Mouse (Mus musculus) testis, adult 2 months (tissue): ENCODE results near the gene Tnpo1. TPM values are rescaled to one million over a fixed set of nuclear protein-coding genes. Genes with fewer than 3 reads are reported as not detected.
A peak's percentile ranks its signal among the peaks of the same experiment; 100 is the strongest.

ENCODE experiments used
- H3K27ac ChIP-seq: fragments of 200-500 bp; 2 replicates; pipeline ENCODE4 v1.5.1; 2012; ENCODE audit warnings: low read depth, low read length; ENCODE audit not compliant: control insufficient read depth, insufficient read depth
- H3K27me3 ChIP-seq: fragments of 200-500 bp; 2 replicates; pipeline ENCODE4 v1.6.1; 2012; ENCODE audit warnings: mild to moderate bottlenecking, low read length, moderate library complexity; ENCODE audit not compliant: control insufficient read depth, insufficient read depth
- H3K36me3 ChIP-seq: fragments of 200-500 bp; 2 replicates; pipeline ENCODE4 v1.6.1; 2012; ENCODE audit warnings: mild to moderate bottlenecking, low read length; ENCODE audit not compliant: control insufficient read depth, insufficient read depth
- H3K4me1 ChIP-seq: fragments of 200-500 bp; 2 replicates; pipeline ENCODE4 v1.6.1; 2012; ENCODE audit warnings: low read length; ENCODE audit not compliant: control insufficient read depth, insufficient read depth
- H3K4me3 ChIP-seq: fragments of 200-500 bp; 2 replicates; pipeline ENCODE4 v1.5.1; 2012; ENCODE audit warnings: low read depth, mild to moderate bottlenecking, low read length, moderate library complexity, mixed read lengths; ENCODE audit not compliant: control insufficient read depth
- CTCF ChIP-seq: fragments of 200-500 bp; IDR thresholded peaks from 2 replicates; pipeline ENCODE4 v1.5.1; 2012; ENCODE audit warnings: low read depth, mild to moderate bottlenecking, inconsistent platforms, low read length, moderate library complexity; ENCODE audit not compliant: control insufficient read depth, insufficient read depth, insufficient replicate concordance
- POLR2A ChIP-seq: fragments of 200-500 bp; IDR thresholded peaks from 2 replicates; pipeline ENCODE4 v1.6.1; 2012; ENCODE audit warnings: low read depth, mild to moderate bottlenecking, inconsistent platforms, low read length, moderate library complexity; ENCODE audit not compliant: control insufficient read depth
- polyA plus RNA-seq: library from polyadenylated mRNA; depleted of rRNA; stranded (reverse); fragments of >200 nt; gene quantifications from 2 replicates; pipeline ENCODE4 v1.2.3, GENCODE M21; 2012

The Tnpo1 gene
- polyA plus RNA-seq, 1 experiment = 60.9 TPM

- peaks cover 7% of the 10 kb centered on the region for H3K4me1 ChIP-seq
- no peaks in the 10 kb centered on the region; the same call in 1 of the 2 replicates for H3K36me3 ChIP-seq
- H3K27me3 ChIP-seq = no peaks in the 10 kb centered on the region
- peak overlapping the region; percentile 94 for H3K27ac ChIP-seq
- TF ChIP-seq CTCF (no peak), POLR2A (no peak)
- peak overlapping the region; percentile 95 for H3K4me3 ChIP-seq
These were observed 1.2 kb downstream of the Tnpo1 start for GRCm38 (mm10) chr13:98924897-98925485.

DNA sequence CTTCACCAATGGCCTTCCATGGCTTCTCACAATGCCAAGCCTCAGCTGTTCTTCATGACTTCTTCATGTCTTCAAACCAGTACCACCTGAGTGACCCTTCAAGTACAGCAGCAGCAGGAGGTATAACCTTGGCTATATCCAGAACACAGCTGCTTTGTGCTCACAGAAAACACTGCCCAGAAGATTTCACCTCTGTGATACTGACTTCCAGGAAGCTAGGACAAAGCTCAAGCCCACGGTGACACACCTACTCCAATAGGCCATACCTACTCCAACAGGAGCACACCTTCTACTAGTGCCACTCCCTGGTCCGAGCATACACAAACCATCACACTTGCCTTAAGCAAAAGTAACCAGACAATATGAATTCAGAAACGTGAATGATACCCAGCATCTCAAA, 3.4 kb downstream of the Tnpo1 start:
- H3K4me1 ChIP-seq = peaks cover 10% of the 10 kb centered on the region
- H3K27me3 ChIP-seq = no peaks in the 10 kb centered on the region
- H3K27ac ChIP-seq = no peak overlapping the region
- H3K4me3 ChIP-seq = no peak overlapping the region
- H3K36me3 ChIP-seq = peaks cover 2% of the 10 kb centered on the region
- no peak for TF ChIP-seq CTCF
- no peak for TF ChIP-seq POLR2A

- Histone ChIP-seq H3K36me3 (peaks cover 2% of the 10 kb centered on the region), H3K4me3 (no peak overlapping the region), H3K27me3 (no peaks in the 10 kb centered on the region), H3K4me1 (peaks cover 8% of the 10 kb centered on the region), H3K27ac (no peak overlapping the region)
- TF ChIP-seq CTCF (no peak), POLR2A (no peak)
These were observed 4.9 kb downstream of the Tnpo1 start for GRCm38 (mm10) chr13:98921276-98921675.

- H3K27ac ChIP-seq = no peak overlapping the region
- H3K27me3 ChIP-seq = no peaks in the 10 kb centered on the region
- no peak overlapping the region for H3K4me3 ChIP-seq
- H3K36me3 ChIP-seq = peaks cover 2% of the 10 kb centered on the region
- peaks cover 8% of the 10 kb centered on the region for H3K4me1 ChIP-seq
- TF ChIP-seq POLR2A (no peak), CTCF (no peak)
These were observed 5.9 kb downstream of the Tnpo1 start for GRCm38 (mm10) chr13:98920300-98920699.

DNA sequence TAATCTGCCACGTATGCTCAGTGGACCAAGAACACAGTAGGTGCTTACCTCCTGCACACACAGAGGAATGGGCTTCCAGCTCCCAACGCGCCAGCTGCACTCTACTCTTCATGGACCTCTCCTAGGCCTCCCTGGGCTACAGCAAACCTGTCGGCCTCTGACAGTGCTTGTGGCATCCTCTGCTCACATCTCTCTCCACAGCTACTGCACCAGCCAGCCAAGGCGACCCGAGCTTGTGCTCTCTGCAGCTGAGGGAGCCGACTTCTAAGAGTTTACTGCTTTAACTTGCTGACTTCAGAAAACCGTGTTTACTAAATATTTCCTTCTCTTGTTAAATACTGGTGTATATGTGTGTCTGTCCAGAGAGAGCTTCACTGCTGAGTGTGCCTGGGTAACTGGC, 6.5 kb downstream of the Tnpo1 start:
- Histone ChIP-seq H3K4me3 (no peak overlapping the region), H3K27ac (no peak overlapping the region), H3K27me3 (no peaks in the 10 kb centered on the region), H3K4me1 (peaks cover 4% of the 10 kb centered on the region), H3K36me3 (peaks cover 2% of the 10 kb centered on the region)
- TF ChIP-seq POLR2A (no peak), CTCF (no peak)

DNA sequence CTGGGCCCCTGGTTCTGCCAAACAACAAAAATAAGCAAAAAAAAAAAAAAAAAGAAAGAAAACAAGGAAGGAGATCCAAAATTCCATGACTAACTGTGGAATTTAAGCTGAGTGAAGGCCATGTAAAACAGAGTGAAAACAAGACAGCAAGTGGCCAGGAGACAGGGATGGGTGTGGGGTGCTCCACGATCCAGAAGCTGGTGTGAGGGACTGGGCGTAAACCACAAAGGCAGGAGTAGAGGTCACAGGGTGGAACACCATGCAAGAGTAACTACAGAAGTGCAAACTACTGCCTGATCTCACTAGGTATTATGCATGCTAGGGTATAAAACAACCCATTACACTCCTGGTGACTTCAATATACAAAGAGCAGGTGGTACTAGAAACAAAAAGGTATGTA, 8.3 kb downstream of the Tnpo1 start:
- H3K27me3 ChIP-seq = no peaks in the 10 kb centered on the region
- peaks cover 4% of the 10 kb centered on the region for H3K4me1 ChIP-seq
- TF ChIP-seq POLR2A (no peak), CTCF (no peak)
- H3K4me3 ChIP-seq = no peak overlapping the region
- H3K36me3 ChIP-seq = peaks cover 2% of the 10 kb centered on the region
- H3K27ac ChIP-seq = no peak overlapping the region

GRCm38 (mm10) chr13:98915591-98915990, 10.6 kb downstream of the Tnpo1 start:
- no peaks in the 10 kb centered on the region for H3K27me3 ChIP-seq
- H3K36me3 ChIP-seq = peaks cover 2% of the 10 kb centered on the region
- TF ChIP-seq CTCF = no peak
- no peak for TF ChIP-seq POLR2A

GRCm38 (mm10) chr13:98914844-98915212, 11.4 kb downstream of the Tnpo1 start:
- Histone ChIP-seq H3K4me3 (no peak overlapping the region), H3K4me1 (peaks cover 2% of the 10 kb centered on the region), H3K27me3 (no peaks in the 10 kb centered on the region), H3K36me3 (peaks cover 2% of the 10 kb centered on the region), H3K27ac (no peak overlapping the region)
- TF ChIP-seq CTCF (no peak), POLR2A (no peak)

More at GRCm38 (mm10) chr13:98915591-98915990, 10.6 kb downstream of the Tnpo1 start:
- H3K4me1 ChIP-seq = peaks cover 4% of the 10 kb centered on the region
- H3K27ac ChIP-seq = no peak overlapping the region
- no peak overlapping the region for H3K4me3 ChIP-seq
